Mouse (Mus musculus) liver, embryonic 14.5 days (tissue): ENCODE measurements around the gene Smim11. TPM values are rescaled to one million over a fixed set of nuclear protein-coding genes. Genes with fewer than 3 reads are reported as not detected.

Experiments
- ATAC-seq: fragments of 200-750 bp; cut with Nextera tagmentation; 2 replicates; pipeline ENCODE4 v1.8.0; 2017; ENCODE audit warnings: moderate number of reproducible peaks, mild to moderate bottlenecking, moderate library complexity; ENCODE audit not compliant: insufficient read depth
- DNase-seq, 3 experiments: peaks; one replicate each; pipeline ENCODE4 v3.0.0-alpha.2; 2012 to 2013; ENCODE audit warnings: low read depth in 3 of 3, low spot score in 3 of 3
- H3K27ac ChIP-seq: fragments of 300-500 bp; sonication (generic); 2 replicates; pipeline ENCODE4 v1.5.1; 2014; ENCODE audit warnings: moderate library complexity, mild to moderate bottlenecking, control low read depth, inconsistent platforms
- H3K27me3 ChIP-seq: fragments of 300-500 bp; sonication (generic); 2 replicates; pipeline ENCODE4 v1.6.1; 2014; ENCODE audit warnings: mild to moderate bottlenecking, low read length, moderate library complexity; ENCODE audit not compliant: control insufficient read depth, insufficient read depth
- H3K36me3 ChIP-seq: fragments of 300-500 bp; sonication (generic); replicated peaks from 2 replicates; pipeline ENCODE4 v1.6.1; 2014; ENCODE audit warnings: low read depth; ENCODE audit not compliant: control insufficient read depth, insufficient read depth
- H3K4me1 ChIP-seq, 2 experiments: fragments of 200-500 bp in 1 of 2; fragments of 300-500 bp in 1 of 2; sonication (generic) in 1 of 2; replicated peaks; 2 replicates each; pipeline ENCODE4 v1.6.1; 2012 to 2014; ENCODE audit warnings: antibody characterized with exemption in 1 of 2, inconsistent platforms in 1 of 2, low read length in 1 of 2; ENCODE audit not compliant: control insufficient read depth in 2 of 2, insufficient read depth in 2 of 2
- H3K4me2 ChIP-seq: fragments of 300-500 bp; sonication (generic); 2 replicates; pipeline ENCODE4 v1.6.1; 2014; ENCODE audit warnings: low read depth, mild to moderate bottlenecking, control low read depth, moderate library complexity
- H3K4me3 ChIP-seq, 2 experiments: fragments of 200-500 bp in 1 of 2; fragments of 300-500 bp in 1 of 2; sonication (generic) in 1 of 2; 2 replicates each; pipeline ENCODE4 v1.5.1; 2012 to 2014; ENCODE audit warnings: low read depth in 2 of 2, low read length in 2 of 2, mild to moderate bottlenecking in 2 of 2, control low read depth in 1 of 2, inconsistent platforms in 1 of 2, moderate library complexity in 1 of 2; ENCODE audit not compliant: insufficient read depth in 1 of 2
- H3K9ac ChIP-seq: fragments of 300-500 bp; sonication (generic); replicated peaks from 2 replicates; pipeline ENCODE4 v1.6.1; 2014; ENCODE audit warnings: mild to moderate bottlenecking, control low read depth, moderate library complexity
- H3K9me3 ChIP-seq: fragments of 300-500 bp; sonication (generic); 2 replicates; pipeline ENCODE4 v1.6.1; 2016; ENCODE audit warnings: low read length, mixed read lengths; ENCODE audit not compliant: control insufficient read depth
- CTCF ChIP-seq: IDR thresholded peaks from 2 replicates; pipeline ENCODE4 v1.5.1; 2016; ENCODE audit warnings: antibody characterized with exemption, low read depth, control low read depth
- EP300 ChIP-seq: IDR thresholded peaks from 2 replicates; pipeline ENCODE4 v1.6.1; 2016; ENCODE audit warnings: antibody characterized with exemption, low read depth
- WGBS: fragments of 180-500 bp; shearing (Covaris S2); extraction: QIAGEN DNeasy Blood & Tissue Kit; methylation state at CpG from one replicate; pipeline ENCODE4 v1.1.7; 2014; ENCODE audit not compliant: insufficient replicate concordance; 5-methylcytosine and 5-hydroxymethylcytosine counted together
- polyA plus RNA-seq, 2 experiments: library from polyadenylated mRNA; depleted of rRNA in 1 of 2; stranded (reverse) in 1 of 2; unstranded in 1 of 2; fragments of >200 nt; fragmentation: Nextera tagmentation in 1 of 2; extraction: Ambion mirVana in 1 of 2; gene quantifications; 2 replicates each; pipeline versions ENCODE4 v1.2.1 to v1.2.3; 2012 to 2014

Gene Smim11
- polyA plus RNA-seq, 2 experiments, result 24.8 to 53.1 TPM

DNA sequence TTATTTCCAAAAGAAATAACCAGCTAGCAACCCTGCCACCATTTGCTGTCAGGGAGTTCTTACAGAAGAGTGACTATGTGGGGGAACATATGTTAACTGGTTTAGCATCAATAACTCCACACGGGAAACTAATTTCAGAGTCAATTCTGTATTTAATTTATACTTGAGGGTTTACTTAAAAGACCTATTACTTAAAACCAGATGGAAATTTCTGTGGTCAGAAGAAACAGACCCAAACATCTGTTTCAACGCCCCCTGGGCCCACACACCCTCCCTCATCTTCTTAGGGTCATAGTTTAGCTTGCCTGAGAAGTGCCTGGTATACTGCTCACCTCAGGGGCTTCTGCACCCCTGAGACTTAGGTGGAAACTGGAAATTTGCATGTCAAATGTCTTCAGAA lies 52.8 kb downstream of the Smim11 start:
- no peak for DNase-seq
- 62% methylated on average over 2 of the region's 2 CpGs for WGBS
- H3K4me1 ChIP-seq, result no peaks in the 10 kb centered on the region
- no peak overlapping the region for H3K4me3 ChIP-seq
- TF ChIP-seq CTCF, result no peak
- no peak for TF ChIP-seq EP300
- ATAC-seq, result no peak
- H3K27me3 ChIP-seq, result no peaks in the 10 kb centered on the region
- no peaks in the 10 kb centered on the region for H3K9me3 ChIP-seq
- no peak overlapping the region for H3K4me2 ChIP-seq
- no peak overlapping the region for H3K27ac ChIP-seq
- no peak overlapping the region for H3K9ac ChIP-seq
- H3K36me3 ChIP-seq, result no peaks in the 10 kb centered on the region

- TF ChIP-seq CTCF (no peak), EP300 (no peak)
- Histone ChIP-seq H3K27ac (no peak overlapping the region), H3K4me2 (no peak overlapping the region), H3K36me3 (no peaks in the 10 kb centered on the region), H3K9ac (no peak overlapping the region), H3K4me1 (no peaks in the 10 kb centered on the region), H3K9me3 (no peaks in the 10 kb centered on the region), H3K27me3 (no peaks in the 10 kb centered on the region), H3K4me3 (no peak overlapping the region)
- ATAC-seq, result no peak
- 41% methylated on average over 5 of the region's 5 CpGs for WGBS
- DNase-seq, result no peak
Measured at GRCm38 (mm10) chr16:92355366-92355765, 54.3 kb downstream of the Smim11 start.

DNA sequence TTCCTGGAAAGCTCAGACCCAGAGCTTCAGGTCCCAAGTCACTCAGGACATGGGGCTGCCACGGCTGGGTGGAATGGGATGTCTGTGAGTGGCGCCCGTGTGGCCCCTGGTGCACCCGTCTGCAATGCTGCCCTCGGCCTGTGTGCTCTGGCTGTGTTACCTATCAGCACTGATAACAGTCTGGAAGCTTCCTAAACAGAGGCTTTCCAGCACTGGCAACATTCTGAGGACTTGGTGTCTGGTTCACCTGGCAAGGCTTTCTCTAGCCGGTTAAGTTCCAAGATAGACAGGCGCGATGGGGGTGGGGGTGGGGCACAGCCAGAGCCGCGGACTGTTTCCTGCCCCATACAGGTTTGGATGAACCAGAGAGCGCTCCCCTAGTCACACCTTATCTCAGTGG lies 54.9 kb downstream of the Smim11 start:
- no peaks in the 10 kb centered on the region for H3K4me1 ChIP-seq
- TF ChIP-seq EP300 (no peak), CTCF (no peak)
- H3K9ac ChIP-seq, result no peak overlapping the region
- WGBS, result 43% methylated on average over 11 of the region's 11 CpGs
- H3K27me3 ChIP-seq, result no peaks in the 10 kb centered on the region
- no peaks in the 10 kb centered on the region for H3K9me3 ChIP-seq
- no peak for ATAC-seq
- H3K36me3 ChIP-seq, result no peaks in the 10 kb centered on the region
- no peak for DNase-seq
- H3K4me2 ChIP-seq, result no peak overlapping the region
- no peak overlapping the region for H3K4me3 ChIP-seq
- no peak overlapping the region for H3K27ac ChIP-seq

- ATAC-seq (no peak), DNase-seq (no peak)
- Histone ChIP-seq H3K9ac (no peak overlapping the region), H3K36me3 (no peaks in the 10 kb centered on the region), H3K27me3 (no peaks in the 10 kb centered on the region), H3K9me3 (no peaks in the 10 kb centered on the region), H3K4me1 (no peaks in the 10 kb centered on the region), H3K4me2 (no peak overlapping the region), H3K27ac (no peak overlapping the region), H3K4me3 (no peak overlapping the region)
- WGBS, result 61% methylated on average over 9 of the region's 9 CpGs
- no peak for TF ChIP-seq CTCF
- TF ChIP-seq EP300, result no peak
Measured at GRCm38 (mm10) chr16:92357023-92357422, 55.9 kb downstream of the Smim11 start.

DNA sequence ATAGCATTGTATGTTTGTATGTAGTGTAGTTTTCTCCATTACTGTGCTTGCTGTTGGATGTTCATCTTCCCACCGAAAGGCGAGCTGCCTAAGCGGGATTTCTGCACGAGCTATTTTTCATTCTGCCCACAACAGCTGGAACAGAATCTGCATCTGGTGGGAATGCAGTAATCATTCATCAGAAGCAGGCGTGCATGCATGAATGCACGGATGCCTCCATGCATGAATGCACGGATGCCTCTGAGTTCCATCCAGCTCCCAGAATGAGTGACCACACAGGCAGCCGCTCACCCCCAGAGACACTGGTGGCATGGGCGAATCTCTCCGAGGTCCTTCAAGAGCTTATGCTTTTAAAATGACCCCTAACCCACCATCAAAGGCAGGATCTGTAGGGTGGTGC lies 56.5 kb downstream of the Smim11 start:
- Histone ChIP-seq H3K9me3 (no peaks in the 10 kb centered on the region), H3K36me3 (no peaks in the 10 kb centered on the region), H3K9ac (no peak overlapping the region), H3K27ac (no peak overlapping the region), H3K4me1 (no peaks in the 10 kb centered on the region), H3K4me2 (no peak overlapping the region), H3K4me3 (no peak overlapping the region), H3K27me3 (no peaks in the 10 kb centered on the region)
- 68% methylated on average over 10 of the region's 10 CpGs for WGBS
- TF ChIP-seq EP300 (no peak), CTCF (no peak)
- no peak for DNase-seq
- no peak for ATAC-seq

DNA sequence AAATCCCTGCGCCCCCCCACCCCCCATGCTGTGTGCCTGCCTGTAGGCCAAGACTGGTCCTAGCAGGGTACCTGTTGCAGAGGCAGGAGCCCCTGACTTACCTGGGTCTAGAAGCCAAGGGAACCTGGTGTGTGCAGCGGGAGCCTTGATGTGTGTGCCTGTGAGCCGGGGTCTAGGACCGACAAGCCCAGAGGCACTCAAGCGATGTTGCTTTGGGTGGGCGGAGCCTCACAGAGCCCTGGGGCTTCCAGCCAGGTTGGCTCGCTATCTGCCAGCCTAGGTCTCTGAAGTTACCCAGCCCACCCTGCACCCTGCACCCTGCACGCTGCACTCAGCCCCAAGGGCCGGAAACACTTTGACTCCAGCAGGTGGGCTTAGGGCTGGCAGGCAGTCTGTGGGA lies 57.6 kb downstream of the Smim11 start:
- Histone ChIP-seq H3K9me3 (no peaks in the 10 kb centered on the region), H3K9ac (no peak overlapping the region), H3K27ac (no peak overlapping the region), H3K36me3 (no peaks in the 10 kb centered on the region), H3K4me1 (no peaks in the 10 kb centered on the region), H3K27me3 (no peaks in the 10 kb centered on the region), H3K4me2 (no peak overlapping the region), H3K4me3 (no peak overlapping the region)
- 26% methylated on average over 9 of the region's 9 CpGs for WGBS
- no peak for ATAC-seq
- no peak for DNase-seq
- TF ChIP-seq CTCF, result no peak
- no peak for TF ChIP-seq EP300
